Mouse (Mus musculus) stomach, postnatal 0 days (tissue): ENCODE measurements at regions not wholly inside any gene's neighbourhood (a gene's known extent, or its start where the extent isn't known, plus 50 kb on each side); places are given as distances from the start of the nearest gene placed in this dataset.

Source experiments
- ATAC-seq: fragments of 200-750 bp; cut with Nextera tagmentation; 2 replicates; pipeline ENCODE4 v1.8.0; 2017; ENCODE audit not compliant: low FRiP score, low TSS enrichment
- DNase-seq: peaks from one replicate; pipeline ENCODE4 v3.0.0-alpha.2; 2016; ENCODE audit warnings: low spot score
- H3K27ac ChIP-seq: fragments of 300-500 bp; sonication (generic); replicated peaks from 2 replicates; pipeline ENCODE4 v1.5.1; 2014; ENCODE audit warnings: mild to moderate bottlenecking, control low read depth
- H3K27me3 ChIP-seq: fragments of 300-500 bp; sonication (generic); 2 replicates; pipeline ENCODE4 v1.6.1; 2014; ENCODE audit warnings: low read length; ENCODE audit not compliant: control insufficient read depth, insufficient read depth
- H3K36me3 ChIP-seq: fragments of 300-500 bp; sonication (generic); 2 replicates; pipeline ENCODE4 v1.6.1; 2014; ENCODE audit warnings: low read length, mixed read lengths; ENCODE audit not compliant: control insufficient read depth, insufficient read depth
- H3K4me1 ChIP-seq: fragments of 300-500 bp; sonication (generic); replicated peaks from 2 replicates; pipeline ENCODE4 v1.6.1; 2014; ENCODE audit warnings: antibody characterized with exemption; ENCODE audit not compliant: control insufficient read depth, insufficient read depth
- H3K4me2 ChIP-seq: fragments of 300-500 bp; sonication (generic); replicated peaks from 2 replicates; pipeline ENCODE4 v1.6.1; 2014; ENCODE audit warnings: low read depth, mild to moderate bottlenecking, control low read depth, moderate library complexity
- H3K4me3 ChIP-seq: fragments of 300-500 bp; sonication (generic); 2 replicates; pipeline ENCODE4 v1.5.1; 2014; ENCODE audit warnings: low read depth, low read length, control low read depth
- H3K9ac ChIP-seq: fragments of 300-500 bp; sonication (generic); 2 replicates; pipeline ENCODE4 v1.6.1; 2014; ENCODE audit warnings: mild to moderate bottlenecking, low read length, control low read depth, mixed read lengths
- H3K9me3 ChIP-seq: fragments of 300-500 bp; sonication (generic); 2 replicates; pipeline ENCODE4 v1.6.1; 2016; ENCODE audit warnings: low read length; ENCODE audit not compliant: control insufficient read depth
- CTCF ChIP-seq: IDR thresholded peaks from 2 replicates; pipeline ENCODE4 v1.5.1; 2016; ENCODE audit warnings: antibody characterized with exemption, low read depth, mild to moderate bottlenecking, moderate library complexity
- EP300 ChIP-seq: optimal IDR thresholded peaks from 2 replicates; pipeline ENCODE3; 2016; ENCODE audit warnings: antibody characterized with exemption
- WGBS: fragments of 180-500 bp; shearing (Covaris S2); extraction: QIAGEN DNeasy Blood & Tissue Kit; methylation state at CpG from one replicate; pipeline ENCODE4 v1.1.7; 2014; 5-methylcytosine and 5-hydroxymethylcytosine counted together

DNA sequence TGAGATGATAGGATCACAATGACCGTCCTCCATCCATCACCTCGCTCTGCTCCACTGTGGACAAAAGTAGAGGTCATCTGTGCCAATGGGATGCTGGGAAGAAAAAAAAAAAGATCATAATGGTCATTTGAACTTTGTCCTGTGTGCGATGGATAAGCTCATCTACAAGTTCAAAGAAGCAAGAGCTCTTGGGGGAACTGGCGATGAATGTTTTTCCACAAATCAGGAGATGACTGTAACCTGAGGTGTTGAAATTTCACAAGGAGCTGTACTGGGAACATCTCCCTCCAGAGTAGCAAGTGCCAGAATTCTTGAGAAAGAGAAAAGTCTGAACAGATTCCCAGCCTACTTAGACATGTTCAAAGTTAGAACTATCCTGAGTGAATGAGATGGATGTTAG is 287.0 kb downstream of the Tns3 start:
- ATAC-seq (no peak), DNase-seq (no peak)
- WGBS = 76% methylated on average over 4 of the region's 4 CpGs
- Histone ChIP-seq H3K27me3 (no peaks in the 10 kb centered on the region), H3K27ac (no peak overlapping the region), H3K4me2 (no peak overlapping the region), H3K9ac (no peak overlapping the region), H3K36me3 (no peaks in the 10 kb centered on the region), H3K4me1 (no peaks in the 10 kb centered on the region), H3K4me3 (no peak overlapping the region), H3K9me3 (no peaks in the 10 kb centered on the region)
- no peak for TF ChIP-seq EP300
- no peak for TF ChIP-seq CTCF

DNA sequence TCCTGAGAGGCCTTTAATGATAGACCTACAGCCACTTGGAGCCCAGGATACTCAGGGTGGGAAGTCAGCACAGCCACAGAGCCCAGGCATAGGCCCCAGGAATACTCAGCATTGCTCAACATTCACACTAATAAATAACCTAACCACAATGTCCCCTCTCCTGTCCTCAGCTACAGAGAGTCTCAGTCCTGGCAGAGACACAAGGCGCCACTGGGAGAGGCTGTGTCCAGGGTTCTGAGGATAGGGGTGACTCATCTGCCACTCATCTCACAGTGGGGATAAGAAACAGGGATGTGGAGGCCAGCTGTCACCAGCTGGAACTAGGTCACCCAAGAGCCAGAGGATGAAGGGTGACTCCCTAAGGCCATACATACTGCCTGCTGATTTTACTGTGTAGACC is 298.8 kb downstream of the Tns3 start:
- DNase-seq (no peak), ATAC-seq (no peak)
- Histone ChIP-seq H3K9ac (no peak overlapping the region), H3K36me3 (no peaks in the 10 kb centered on the region), H3K9me3 (no peaks in the 10 kb centered on the region), H3K4me1 (no peaks in the 10 kb centered on the region), H3K4me2 (no peak overlapping the region), H3K27me3 (no peaks in the 10 kb centered on the region), H3K4me3 (no peak overlapping the region), H3K27ac (no peak overlapping the region)
- TF ChIP-seq CTCF (no peak), EP300 (no peak)
- 79% methylated on average over 1 of the region's 1 CpGs for WGBS

DNA sequence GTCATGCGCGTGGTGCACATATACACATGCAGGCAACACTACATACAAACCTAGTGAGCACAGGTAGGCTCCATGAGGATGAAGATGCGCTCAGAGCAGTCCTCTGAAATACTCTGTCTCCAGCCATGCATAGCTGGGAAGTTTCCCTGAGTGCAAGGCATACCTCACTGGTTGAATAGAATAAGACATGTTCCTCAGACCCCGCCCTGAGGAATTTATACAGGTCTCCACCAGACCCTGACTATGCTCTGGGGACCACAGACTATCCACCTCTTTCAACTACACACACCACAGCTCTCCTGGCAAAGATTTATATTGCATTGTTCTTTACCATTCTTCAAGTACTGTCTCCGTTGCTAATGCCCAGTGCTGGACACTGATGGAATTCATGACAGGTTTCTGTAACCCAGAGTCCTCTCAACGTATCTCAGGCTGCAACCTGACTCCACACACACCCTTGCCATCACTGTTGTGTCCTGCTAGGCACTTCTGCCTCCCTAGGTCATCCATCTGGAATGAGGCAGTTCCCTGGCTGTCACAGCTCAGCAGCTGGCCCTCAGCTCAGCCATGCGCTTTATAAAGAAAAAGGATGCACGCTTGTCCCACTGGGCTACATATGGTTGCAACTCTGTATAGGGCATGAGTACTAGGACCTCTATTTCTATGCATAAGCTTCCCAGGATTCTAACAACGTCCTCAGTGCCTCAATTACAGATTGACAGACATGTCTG is 299.5 kb downstream of the Tns3 start:
- no peaks in the 10 kb centered on the region for H3K27me3 ChIP-seq
- no peaks in the 10 kb centered on the region for H3K4me1 ChIP-seq
- H3K4me3 ChIP-seq = no peak overlapping the region
- DNase-seq (no peak), ATAC-seq (no peak)
- no peaks in the 10 kb centered on the region for H3K36me3 ChIP-seq
- TF ChIP-seq CTCF (no peak), EP300 (no peak)
- H3K9ac ChIP-seq = no peak overlapping the region
- 71% methylated on average over 9 of the region's 9 CpGs for WGBS
- H3K4me2 ChIP-seq = no peak overlapping the region
- no peaks in the 10 kb centered on the region for H3K9me3 ChIP-seq
- no peak overlapping the region for H3K27ac ChIP-seq

DNA sequence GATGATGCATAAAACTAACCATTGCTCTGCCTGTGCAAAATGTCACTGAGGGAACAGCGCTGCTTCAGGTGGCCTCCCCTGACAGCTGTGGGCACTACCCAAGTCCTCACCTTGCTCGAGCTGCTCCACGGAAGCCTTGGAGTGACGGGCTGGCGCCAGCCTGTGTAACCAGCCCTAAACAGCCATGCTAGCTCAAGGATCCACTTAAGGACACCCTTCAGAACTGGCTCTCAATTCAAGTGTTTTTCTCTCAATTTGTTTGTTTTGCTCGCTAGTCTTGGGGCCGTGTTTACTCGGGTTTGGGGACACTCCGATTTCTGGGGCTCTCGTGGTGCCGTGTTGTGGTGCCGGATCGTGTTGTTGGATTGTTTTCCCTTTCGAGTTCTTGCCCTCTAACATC is 319.4 kb downstream of the Tns3 start:
- DNase-seq (no peak), ATAC-seq (no peak)
- H3K4me2 ChIP-seq = no peak overlapping the region
- WGBS = 85% methylated on average over 14 of the region's 14 CpGs
- H3K27me3 ChIP-seq = no peaks in the 10 kb centered on the region
- no peaks in the 10 kb centered on the region for H3K9me3 ChIP-seq
- H3K27ac ChIP-seq = no peak overlapping the region
- TF ChIP-seq EP300 (no peak), CTCF (no peak)
- no peak overlapping the region for H3K9ac ChIP-seq
- H3K4me3 ChIP-seq = no peak overlapping the region
- H3K36me3 ChIP-seq = no peaks in the 10 kb centered on the region
- no peaks in the 10 kb centered on the region for H3K4me1 ChIP-seq

DNA sequence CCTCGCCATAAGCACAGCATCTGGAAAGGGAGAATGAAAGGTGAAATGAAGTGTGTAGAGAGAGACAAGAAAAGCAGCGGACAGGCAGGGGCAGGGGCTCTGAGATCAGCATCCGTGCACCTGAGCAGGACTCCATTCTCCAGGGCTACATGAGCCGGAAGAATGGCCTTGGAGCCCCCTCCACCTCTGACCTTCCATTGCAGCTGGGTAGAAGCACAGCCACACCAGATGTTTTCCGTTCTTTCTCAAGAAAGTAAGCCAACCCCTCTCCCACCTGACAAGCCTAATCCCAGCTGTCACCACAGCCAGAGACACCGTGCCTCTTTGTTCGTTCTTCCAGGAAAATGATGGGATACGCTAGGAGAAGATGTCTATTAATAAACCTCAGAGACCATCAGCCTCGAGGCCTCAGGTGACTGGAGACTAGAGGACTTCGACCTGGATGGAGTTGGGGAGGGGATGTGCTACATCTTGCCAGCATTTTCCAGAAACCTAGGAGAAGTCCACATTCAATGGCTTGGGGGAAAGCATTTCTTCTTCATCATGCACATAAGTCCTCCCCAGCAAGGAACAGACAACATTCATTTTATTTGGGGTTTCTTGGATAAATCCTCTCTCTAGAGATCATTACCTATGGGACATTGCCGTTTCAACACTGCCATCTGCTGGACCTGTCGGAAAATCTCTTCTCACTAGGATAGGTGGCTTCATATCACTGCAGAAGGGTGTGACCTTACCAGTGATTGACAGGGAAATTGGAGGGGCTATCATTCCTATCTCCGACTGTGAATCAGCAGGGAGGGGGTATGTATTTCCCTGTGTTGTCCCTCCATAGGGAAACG is 361.8 kb downstream of the Tns3 start:
- H3K36me3 ChIP-seq = no peaks in the 10 kb centered on the region
- WGBS = 42% methylated on average over 14 of the region's 14 CpGs
- no peaks in the 10 kb centered on the region for H3K4me1 ChIP-seq
- H3K9ac ChIP-seq = no peak overlapping the region
- no peak overlapping the region for H3K4me3 ChIP-seq
- no peak overlapping the region for H3K27ac ChIP-seq
- DNase-seq = peak; percentile 34
- no peak overlapping the region for H3K4me2 ChIP-seq
- ATAC-seq = 0 out of 2 replicates have a peak, but pooled peaks have one; percentile 8
- TF ChIP-seq EP300 (no peak), CTCF (peak; percentile 82)
- no peaks in the 10 kb centered on the region for H3K9me3 ChIP-seq
- no peaks in the 10 kb centered on the region for H3K27me3 ChIP-seq

DNA sequence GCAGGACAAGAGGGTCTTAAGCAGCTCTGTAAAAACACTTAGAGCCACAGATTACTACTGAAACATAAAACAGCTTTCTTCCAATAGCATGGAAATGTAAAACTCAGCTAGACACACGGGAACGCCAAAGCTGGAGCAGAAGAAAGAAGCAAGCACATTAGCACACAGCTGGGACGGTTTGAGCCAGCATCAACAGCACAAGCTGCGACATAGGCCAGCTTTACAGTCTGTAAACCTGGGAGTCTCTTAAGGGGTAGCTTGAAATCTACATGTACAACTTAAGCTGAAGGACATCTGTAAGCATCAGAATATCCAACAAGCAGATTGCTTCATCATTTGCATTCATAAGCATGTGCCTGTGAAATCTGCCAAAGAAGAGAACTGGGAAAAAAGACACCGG is 366.9 kb downstream of the Tns3 start:
- no peak overlapping the region for H3K4me3 ChIP-seq
- ATAC-seq (no peak), DNase-seq (no peak)
- no peaks in the 10 kb centered on the region for H3K27me3 ChIP-seq
- H3K27ac ChIP-seq = no peak overlapping the region
- no peak for TF ChIP-seq EP300
- TF ChIP-seq CTCF = no peak
- no peaks in the 10 kb centered on the region for H3K4me1 ChIP-seq
- no peaks in the 10 kb centered on the region for H3K36me3 ChIP-seq
- WGBS = 51% methylated on average over 5 of the region's 5 CpGs
- no peak overlapping the region for H3K4me2 ChIP-seq
- no peak overlapping the region for H3K9ac ChIP-seq
- no peaks in the 10 kb centered on the region for H3K9me3 ChIP-seq
